Mouse (Mus musculus) adrenal gland, adult 18-20 months (tissue): Measurements from ENCODE around the gene Hist1h1a. TPM values are rescaled to one million over a fixed set of nuclear protein-coding genes. Genes with fewer than 3 reads are reported as not detected.

Source experiments
- microRNA-seq, 2 experiments: library from miRNA; unstranded; fragments of <30 nt; microRNA quantifications; one replicate each; pipeline ENCODE4 v1.2.0; 2021; ENCODE audit warnings: borderline number of aligned reads in 2 of 2
- total RNA-seq, 2 experiments: library from RNA; stranded (reverse); gene quantifications; 1 replicate in 1 of 2; 2 replicates in 1 of 2; pipeline ENCODE4 v1.2.3; 2021

The Hist1h1a gene
- total RNA-seq, 2 experiments from 2014 or later: 7.1 to 14.2 TPM

Small RNA genes within 50 kb of the gene (microRNA-seq; reads per million reads assigned to microRNA genes)
- gene Gm44314: 0 reads per million in 2 experiments
- gene Gm44484: 0 reads per million in 2 experiments

Other genes starting within 250 kb of the Hist1h1a start
- gene Hist1h4h, start 232.6 kb upstream of the Hist1h1a start, total RNA-seq: 100 to 1,000 TPM; 400 to 445 TPM
- 10 to 100 TPM in 1 of 2 experiments, 1 to 10 TPM in 1; 8.5 to 12.6 TPM for gene Hist1h2af, start 229.8 kb upstream of the Hist1h1a start, total RNA-seq
- gene Hist1h3g, start 228.2 kb upstream of the Hist1h1a start, total RNA-seq: 1 to 10 TPM; 3.8 to 4.7 TPM
- gene Hist1h2bh, start 220.3 kb upstream of the Hist1h1a start, total RNA-seq: 1 to 10 TPM; 1.8 to 2.2 TPM
- gene Hist1h3f, start 219.6 kb upstream of the Hist1h1a start, total RNA-seq: 10 to 100 TPM; 12.6 to 12.7 TPM
- 10 to 100 TPM; 32.5 to 41.1 TPM for gene Hist1h4f, start 212.0 kb upstream of the Hist1h1a start, total RNA-seq
- 1 to 10 TPM; 1.5 to 1.6 TPM for gene Hist1h1d, start 210.4 kb upstream of the Hist1h1a start, total RNA-seq
- 10 to 100 TPM; 31.7 to 35.9 TPM for gene Hist1h3e, start 201.3 kb upstream of the Hist1h1a start, total RNA-seq
- gene Hist1h2ae, start 192.4 kb upstream of the Hist1h1a start, total RNA-seq: 1 to 10 TPM; 2.9 to 3.8 TPM
- 10 to 100 TPM; 54.4 to 56.8 TPM for gene Hist1h2bg, start 192.3 kb upstream of the Hist1h1a start, total RNA-seq
- gene Hist1h2bf, start 189.5 kb upstream of the Hist1h1a start, total RNA-seq: 10 to 100 TPM; 15.9 to 21.9 TPM
- gene Hist1h2ad, start 189.3 kb upstream of the Hist1h1a start, total RNA-seq: 1 to 10 TPM; 5.6 to 6.1 TPM
- gene Hist1h3d, start 187.9 kb upstream of the Hist1h1a start, total RNA-seq: 1 to 10 TPM; 3.2 to 3.9 TPM
- gene Hist1h4d, start 182.1 kb upstream of the Hist1h1a start, total RNA-seq: 100 to 1,000 TPM; 125 to 153 TPM
- gene Hist1h2be, start 142.5 kb upstream of the Hist1h1a start, total RNA-seq: 10 to 100 TPM in 1 of 2 experiments, 1 to 10 TPM in 1; 9.3 to 13.3 TPM
- gene Hist1h1e, start 141.1 kb upstream of the Hist1h1a start, total RNA-seq: 10 to 100 TPM; 33.6 to 39.8 TPM
- 1 to 10 TPM; 2.0 to 2.2 TPM for gene Hist1h2ac, start 79.7 kb upstream of the Hist1h1a start, total RNA-seq
- gene Hist1h2bc, start 79.5 kb upstream of the Hist1h1a start, total RNA-seq: 100 to 1,000 TPM; 115 to 172 TPM
- not detected for gene Hist1h1t, start 67.9 kb upstream of the Hist1h1a start, total RNA-seq
- 10 to 100 TPM; 79.0 to 94.6 TPM for gene Hist1h4c, start 65.2 kb upstream of the Hist1h1a start, total RNA-seq
- gene Hfe, start 52.8 kb upstream of the Hist1h1a start, total RNA-seq: 10 to 100 TPM; 33.3 to 45.6 TPM
- gene Hist1h1c, start 24.9 kb upstream of the Hist1h1a start, total RNA-seq: 100 to 1,000 TPM; 157 to 187 TPM
- 1 to 10 TPM; 4.6 to 5.4 TPM for gene Hist1h3c, start 18.1 kb upstream of the Hist1h1a start, total RNA-seq
- 10 to 100 TPM; 16.2 to 17.9 TPM for gene Hist1h2bb, start 16.9 kb upstream of the Hist1h1a start, total RNA-seq
- 10 to 100 TPM; 19.4 to 19.5 TPM for gene Hist1h2ab, start 12.5 kb upstream of the Hist1h1a start, total RNA-seq
- 10 to 100 TPM; 16.4 to 23.4 TPM for gene Hist1h3b, start 11.4 kb upstream of the Hist1h1a start, total RNA-seq
- 10 to 100 TPM; 61.2 to 90.4 TPM for gene Hist1h4b, start 6.7 kb upstream of the Hist1h1a start, total RNA-seq
- gene Hist1h4a, start 2.4 kb upstream of the Hist1h1a start, total RNA-seq: 10 to 100 TPM; 21.6 to 23.4 TPM
- 10 to 100 TPM; 18.1 to 28.1 TPM for gene Hist1h3a, start 1.3 kb upstream of the Hist1h1a start, total RNA-seq
- not detected for gene Trim38, start 6.2 kb downstream of the Hist1h1a start, total RNA-seq
- gene Slc17a2, start 43.3 kb downstream of the Hist1h1a start, total RNA-seq: not detected
- under 1 TPM; 0.16 to 0.86 TPM for gene Slc17a3, start 75.8 kb downstream of the Hist1h1a start, total RNA-seq
- gene Slc17a1, start 104.1 kb downstream of the Hist1h1a start, total RNA-seq: not detected
- gene Slc17a4, start 151.3 kb downstream of the Hist1h1a start, total RNA-seq: under 1 TPM in 1 of 2 experiments, not detected in 1; 0.53 TPM
- not detected for gene Hist1h2ba, start 170.5 kb downstream of the Hist1h1a start, total RNA-seq
- gene Hist1h2aa, start 170.8 kb downstream of the Hist1h1a start, total RNA-seq: not detected
- gene Scgn, start 227.5 kb downstream of the Hist1h1a start, total RNA-seq: 1 to 10 TPM; 2.6 to 3.3 TPM